Mouse (Mus musculus) myocyte (in vitro differentiated cells): ENCODE results near the gene Eno1.

Experiments
- CEBPB ChIP-seq: IDR thresholded peaks from 2 replicates; pipeline ENCODE4 v1.6.1; 2011; ENCODE audit warnings: mild to moderate bottlenecking, moderate library complexity; ENCODE audit not compliant: poor library complexity, insufficient read depth, severe bottlenecking
- E2F4 ChIP-seq: IDR thresholded peaks from one replicate; pipeline ENCODE4 v1.6.1; 2011; ENCODE audit warnings: mild to moderate bottlenecking, control low read depth, moderate library complexity; ENCODE audit not compliant: insufficient read depth
- MAX ChIP-seq: IDR thresholded peaks from one replicate; pipeline ENCODE4 v1.6.1; 2011; ENCODE audit warnings: low read depth, mild to moderate bottlenecking, control low read depth
- MYOG ChIP-seq, 3 experiments: IDR thresholded peaks; one replicate each; pipeline ENCODE4 v1.6.1; 2011; ENCODE audit warnings: control low read depth in 2 of 3, low read depth in 2 of 3, mild to moderate bottlenecking in 2 of 3; ENCODE audit not compliant: insufficient read length in 2 of 3, control insufficient read depth in 1 of 3, insufficient read depth in 1 of 3
- POLR2A ChIP-seq: IDR thresholded peaks from one replicate; pipeline ENCODE4 v1.6.1; 2011; ENCODE audit warnings: low read depth, mild to moderate bottlenecking, control low read depth, moderate library complexity; ENCODE audit not compliant: insufficient read length
- TCF12 ChIP-seq: IDR thresholded peaks from one replicate; pipeline ENCODE4 v1.6.1; 2011; ENCODE audit warnings: mild to moderate bottlenecking, control low read depth; ENCODE audit not compliant: poor library complexity, insufficient read depth, severe bottlenecking
- USF1 ChIP-seq: IDR thresholded peaks from one replicate; pipeline ENCODE4 v1.6.1; 2011; ENCODE audit warnings: low read depth, mild to moderate bottlenecking, control low read depth, moderate library complexity

DNA sequence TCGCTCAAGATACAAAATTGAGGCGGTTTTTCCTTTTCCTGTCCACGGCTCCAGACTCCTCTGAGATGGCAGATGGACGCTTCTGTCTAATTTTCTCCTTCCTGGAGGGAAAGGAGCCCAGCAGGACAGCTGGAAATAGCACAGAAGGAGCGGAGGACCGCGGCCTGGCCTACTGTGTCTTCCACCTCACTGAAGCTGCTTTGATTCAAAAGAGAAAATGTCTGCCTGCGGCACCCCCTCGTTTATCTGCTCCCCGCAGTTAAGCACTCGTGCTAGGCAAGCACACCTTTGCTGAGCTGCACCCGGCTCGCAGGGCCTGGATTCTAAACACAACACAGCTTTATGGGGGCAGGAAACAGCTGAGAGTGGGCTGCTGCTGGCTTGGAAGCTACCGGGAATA lies 21.9 kb downstream of the Eno1 start:
- TF ChIP-seq POLR2A (no peak), USF1 (no peak), TCF12 (no peak), MYOG (IDR thresholded peaks at IDR 0.05; ENCODE audit: control insufficient read depth in 1 of 3, insufficient read depth in 1 of 3, insufficient read length in 2 of 3, low read depth in 2 of 3) (no peak), CEBPB (no peak), E2F4 (no peak), MAX (no peak)
